Mouse (Mus musculus): Measurements from ENCODE around the gene Npnt.

GRCm38 (mm10) chr3:132897891-132898290 lies 52.2 kb downstream of the Npnt start:
- TF ChIP-seq CTCF (IDR thresholded peaks at IDR 0.05; ENCODE audit: low read depth, low read length) = no peak
- no peak for TF ChIP-seq EP300 (IDR thresholded peaks at IDR 0.05; ENCODE audit: insufficient read depth, low read depth, low read length)
- TF ChIP-seq POLR2A (IDR thresholded peaks at IDR 0.05; ENCODE audit: insufficient read depth, low read length) = no peak
